Mouse (Mus musculus) neural tube, postnatal 0 days (tissue): ENCODE results near the gene Cacng6. TPM values are rescaled to one million over a fixed set of nuclear protein-coding genes. Genes with fewer than 3 reads are reported as not detected.

Experiments used
- microRNA-seq: library from miRNA; unstranded; fragments of <30 nt; microRNA quantifications from one replicate; pipeline ENCODE4, GENCODE M21; 2016
- polyA plus RNA-seq: library from polyadenylated mRNA; unstranded; fragments of >200 nt; fragmentation: Nextera tagmentation; extraction: Ambion mirVana; gene quantifications from 2 replicates; pipeline ENCODE4 v1.2.1, GENCODE M21; 2015

Cacng6 gene
- 0.12 and 0.29 TPM in 2 replicates for polyA plus RNA-seq

DNA sequence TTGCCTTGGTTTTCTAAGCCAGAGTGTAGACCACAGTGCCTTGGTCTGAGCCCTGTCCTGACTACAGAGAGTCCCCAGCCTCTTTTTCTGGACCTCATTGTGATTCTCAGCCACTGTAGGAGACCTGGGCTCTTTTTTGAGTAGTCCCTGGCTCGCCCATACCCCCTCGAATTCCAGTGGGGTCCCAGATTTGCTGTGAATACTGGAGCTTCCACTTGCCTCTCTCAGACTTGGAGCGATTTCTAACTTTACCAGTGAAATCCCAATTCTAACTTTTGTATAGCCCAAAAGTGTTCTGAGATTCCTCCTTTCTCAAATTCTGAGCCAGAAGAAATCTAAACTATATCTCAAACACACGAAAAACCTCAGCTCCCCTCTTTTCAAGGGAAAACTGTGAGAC lies at the start of gene Cacng6:
Gene Cacng6 (plus strand): TSS at position 301 of the 400 bp plus-strand sequence.

DNA sequence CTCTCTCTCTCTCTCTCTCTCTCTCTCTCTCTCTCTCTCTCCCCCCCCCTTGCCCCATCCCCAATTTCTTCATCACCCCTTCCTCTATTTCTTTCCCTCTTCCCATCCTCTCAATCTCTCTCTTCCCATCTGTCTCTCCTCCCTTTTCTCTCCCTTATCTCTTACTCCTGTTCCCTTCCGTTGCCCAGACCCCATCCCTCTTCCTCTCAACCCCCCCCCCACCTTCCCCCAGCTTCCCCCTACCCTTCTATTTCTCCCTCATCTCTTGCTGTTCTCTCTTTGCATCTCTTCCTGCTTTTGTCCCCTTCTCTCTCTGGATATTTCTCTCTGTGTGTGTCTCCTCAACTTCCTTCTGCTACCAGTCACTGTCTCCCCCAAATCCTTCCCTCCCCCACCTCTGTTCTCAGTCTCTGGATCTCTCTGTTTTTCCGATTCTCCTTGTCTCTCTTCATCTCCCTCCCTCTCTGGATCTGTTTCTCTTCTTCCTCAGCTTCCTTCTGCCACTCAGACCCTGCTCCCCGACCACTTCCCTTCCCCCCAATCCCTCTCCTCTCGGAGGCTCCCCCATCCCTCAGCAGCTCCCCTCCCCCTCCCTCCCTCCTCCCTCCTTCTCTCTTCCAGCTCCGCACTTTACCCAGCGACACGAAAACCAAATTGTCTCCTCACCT lies 33.4 kb upstream of the Cacng6 start, which contains the start of gene Cacng8:
Gene Cacng8 (plus strand): TSS at position 271 of the 668 bp plus-strand sequence.

Small RNAs within 50 kb of the gene (microRNA-seq; reads per million reads assigned to microRNA genes)
- 33.1 reads per million, percentile 31 among the genes with 10 or more reads in this experiment for gene Gm23450

Other genes starting within 250 kb of the Cacng6 start
- gene Nlrp12, start 174.5 kb upstream of the Cacng6 start, polyA plus RNA-seq: not detected in 2 replicates
- gene Myadm, start 135.1 kb upstream of the Cacng6 start, polyA plus RNA-seq: 41.2 and 41.5 TPM in 2 replicates
- 3.5 and 5.6 TPM in 2 replicates for gene Prkcg, start 135.0 kb upstream of the Cacng6 start, polyA plus RNA-seq
- 5.0 and 5.4 TPM in 2 replicates for gene Cacng7, start 91.2 kb upstream of the Cacng6 start, polyA plus RNA-seq
- gene Cacng8, start 33.5 kb upstream of the Cacng6 start, polyA plus RNA-seq: 13.2 and 17.7 TPM in 2 replicates
- gene Tarm1, start 78.4 kb downstream of the Cacng6 start, polyA plus RNA-seq: 0.09 TPM in 1 of 2 replicates, not detected in the other
- 0.70 and 0.81 TPM in 2 replicates for gene Oscar, start 192.0 kb downstream of the Cacng6 start, polyA plus RNA-seq
- gene Ndufa3, start 193.2 kb downstream of the Cacng6 start, polyA plus RNA-seq: 763 and 806 TPM in 2 replicates
- 39.5 and 40.5 TPM in 2 replicates for gene Tfpt, start 205.7 kb downstream of the Cacng6 start, polyA plus RNA-seq
- 67.2 and 73.1 TPM in 2 replicates for gene Prpf31, start 205.8 kb downstream of the Cacng6 start, polyA plus RNA-seq
- gene Cnot3, start 221.1 kb downstream of the Cacng6 start, polyA plus RNA-seq: 26.0 and 32.7 TPM in 2 replicates
- gene Leng1, start 241.6 kb downstream of the Cacng6 start, polyA plus RNA-seq: 13.7 and 13.8 TPM in 2 replicates